28 mouse cellular contexts compared by ENCODE assay signal in genomic region chr6:32465129-32465528, GRCm38 (mm10).
DNase-seq lines count a peak whose midpoint lies in the region; ATAC-seq and TF ChIP-seq lines count a peak whose summit lies in the region.
"Had no signal": no experiment of that assay in that cellular context is flagged by ENCODE, and none has a peak within 500 bp of the region (broad histone marks: within the 10 kb centered on the region; RNA-seq: fewer than 3 reads in every experiment).

No protein-coding gene starts in this region.

- TF ChIP-seq CTCF in heart, adult 2 months (IDR thresholded peaks at IDR 0.05): no peak

- H3K9me3 ChIP-seq in heart, embryonic 16.5 days (replicated peaks; ENCODE audit: control insufficient read depth, low read length): no peaks in the 10 kb centered on the region; the same call in 1 of the 2 replicates
- no peaks in the 10 kb centered on the region for H3K9me3 ChIP-seq in neural tube, embryonic 13.5 days
- H3K9me3 ChIP-seq: forebrain, embryonic 13.5 days; limb, embryonic 12.5 days; midbrain, embryonic 10.5 days; midbrain, embryonic 15.5 days had no signal

- H3K4me3 ChIP-seq in heart, adult 2 months: no peak overlapping the region
- H3K4me3 ChIP-seq in heart, embryonic 16.5 days (ENCODE audit: low read length): no peak overlapping the region
- no peak overlapping the region for H3K4me3 ChIP-seq in neural tube, embryonic 13.5 days
- H3K4me3 ChIP-seq: forebrain, embryonic 13.5 days; limb, embryonic 12.5 days; midbrain, embryonic 10.5 days; midbrain, embryonic 15.5 days had no signal

- TF ChIP-seq EP300 in heart, adult 2 months (IDR thresholded peaks at IDR 0.05; ENCODE audit: insufficient read depth, low read depth, low read length): no peak

- TF ChIP-seq POLR2A in heart, adult 2 months (IDR thresholded peaks at IDR 0.05; ENCODE audit: insufficient read depth, low read depth, low read length): no peak

- 47% methylated on average over 8 of the region's 8 CpGs for WGBS in heart, adult 2 months
- 36% methylated on average over 8 of the region's 8 CpGs for WGBS in heart, embryonic 16.5 days
- 72% methylated on average over 8 of the region's 8 CpGs for WGBS in neural tube, embryonic 13.5 days

- no peaks in the 10 kb centered on the region for H3K27me3 ChIP-seq in heart, adult 2 months (ENCODE audit: control insufficient read depth, insufficient read depth, low read length)
- no peaks in the 10 kb centered on the region for H3K27me3 ChIP-seq in heart, embryonic 16.5 days (ENCODE audit: control insufficient read depth, insufficient read depth, low read length)
- no peaks in the 10 kb centered on the region for H3K27me3 ChIP-seq in neural tube, embryonic 13.5 days
- H3K27me3 ChIP-seq: forebrain, embryonic 13.5 days; midbrain, embryonic 15.5 days had no signal

- H3K4me2 ChIP-seq in heart, embryonic 16.5 days (ENCODE audit: low read depth, low read length): no peak overlapping the region
- no peak overlapping the region for H3K4me2 ChIP-seq in neural tube, embryonic 13.5 days
- H3K4me2 ChIP-seq: forebrain, embryonic 13.5 days; hindbrain, embryonic 14.5 days; limb, embryonic 12.5 days; midbrain, embryonic 15.5 days had no signal

- DNase-seq in heart, adult 2 months: no peak
- DNase-seq in heart, adult 11 months: no peak
- DNase-seq in heart, adult 8-10 months (ENCODE audit: low spot score): no peak
- DNase-seq in neural tube, embryonic 10.5 days (ENCODE audit: extremely low spot score, low spot score): no peak
- DNase-seq in left cerebral cortex, postnatal 25 days (ENCODE audit: low spot score in 2 of 2): no peak
- DNase-seq in adrenal gland, adult 18-20 months (ENCODE audit: low spot score in 2 of 2): no peak
- DNase-seq: adrenal gland, adult 8-10 months; cerebellum, adult 8-10 months; cerebellum, postnatal 25 days; gastrocnemius, postnatal 10 days; heart, postnatal 4 days; kidney, adult 11 months; kidney, postnatal 14 days; lung, adult 18-20 months; right cerebral cortex, adult 18-20 months; spleen, adult 18-20 months; thymus, postnatal 25 days had no signal

- H3K27ac ChIP-seq in heart, adult 2 months: peak overlapping the region; percentile 31
- H3K27ac ChIP-seq in heart, embryonic 16.5 days (ENCODE audit: low read length): peak overlapping the region; percentile 49; the same call in 1 of the 2 replicates
- 0 out of 2 replicates have a peak overlapping the region, but pooled peaks have one; percentile 15 for H3K27ac ChIP-seq in neural tube, embryonic 13.5 days (replicated peaks)
- H3K27ac ChIP-seq: forebrain, embryonic 13.5 days; hindbrain, embryonic 14.5 days; limb, embryonic 12.5 days; macrophage; midbrain, embryonic 15.5 days had no signal

- peaks cover 14% of the 10 kb centered on the region for H3K4me1 ChIP-seq in heart, adult 2 months (ENCODE audit: control insufficient read depth, insufficient read depth, low read length)
- H3K4me1 ChIP-seq in heart, embryonic 16.5 days (ENCODE audit: control insufficient read depth, insufficient read depth, low read length): peaks cover 26% of the 10 kb centered on the region
- H3K4me1 ChIP-seq in neural tube, embryonic 13.5 days (replicated peaks): peaks cover 38% of the 10 kb centered on the region

- intact Hi-C loops in heart, adult 2 months (cut with DNase I): no loop called here
- intact Hi-C loops in left cerebral cortex, postnatal 25 days (cut with DNase I): no loop called here

- H3K36me3 ChIP-seq in heart, adult 2 months (ENCODE audit: control insufficient read depth, insufficient read depth, low read length): peaks cover 4% of the 10 kb centered on the region
- no peaks in the 10 kb centered on the region for H3K36me3 ChIP-seq in heart, embryonic 16.5 days (ENCODE audit: control insufficient read depth, insufficient read depth)
- H3K36me3 ChIP-seq in neural tube, embryonic 13.5 days: no peaks in the 10 kb centered on the region
- H3K36me3 ChIP-seq: limb, embryonic 12.5 days; midbrain, embryonic 10.5 days; midbrain, embryonic 15.5 days had no signal

- no peak overlapping the region for H3K9ac ChIP-seq in heart, adult 2 months (ENCODE audit: low read depth, low read length)
- H3K9ac ChIP-seq in heart, embryonic 16.5 days (ENCODE audit: low read length): no peak overlapping the region
- no peak overlapping the region for H3K9ac ChIP-seq in neural tube, embryonic 13.5 days
- H3K9ac ChIP-seq: forebrain, embryonic 13.5 days; hindbrain, embryonic 14.5 days; limb, embryonic 12.5 days; midbrain, embryonic 15.5 days had no signal

- H3K79me2 ChIP-seq in heart, adult 2 months (replicated peaks; ENCODE audit: control insufficient read depth, insufficient read depth, low read length): peaks cover 4% of the 10 kb centered on the region; the same call in 1 of the 2 replicates

- ATAC-seq in heart, embryonic 16.5 days (replicated peaks; ENCODE audit: extremely low read depth, insufficient read depth, low FRiP score): no peak
- no peak for ATAC-seq in neural tube, embryonic 13.5 days (ENCODE audit: low read depth)
- ATAC-seq: activated CD4-positive, CD25-positive, alpha-beta regulatory T cell, adult 4 months; forebrain, embryonic 13.5 days; inflammation-experienced regulatory T-cells, adult 6 months; lung, postnatal 0 days had no signal
